Mouse (Mus musculus) naive thymus-derived CD4-positive, alpha-beta T cell, adult 2 months (primary cell): ENCODE measurements around the gene Nfat5.
A peak's percentile ranks its signal among the peaks of the same experiment; 100 is the strongest.

Experiments
- DNase-seq: peaks from one replicate; pipeline ENCODE4 v3.0.0-alpha.2; 2011; ENCODE audit warnings: low read depth

Gene Nfat5

GRCm38 (mm10) chr8:107292928-107293601 lies at the start of gene Nfat5:
Gene Nfat5 (plus strand): TSS chr8:107293470.
- DNase-seq, result peak; percentile 99

- no peak for DNase-seq
Observed at GRCm38 (mm10) chr8:107244218-107244617, 49.1 kb upstream of the Nfat5 start.

GRCm38 (mm10) chr8:107248456-107248855 lies 44.8 kb upstream of the Nfat5 start:
- DNase-seq, result no peak

GRCm38 (mm10) chr8:107251481-107252104 lies 41.7 kb upstream of the Nfat5 start:
- no peak for DNase-seq

GRCm38 (mm10) chr8:107253121-107253520 lies 40.1 kb upstream of the Nfat5 start:
- peak; percentile 37 for DNase-seq

- DNase-seq, result peak; percentile 23
Observed at GRCm38 (mm10) chr8:107254403-107254802, 38.9 kb upstream of the Nfat5 start.

- no peak for DNase-seq
Observed at GRCm38 (mm10) chr8:107254951-107255457, 38.3 kb upstream of the Nfat5 start.

- no peak for DNase-seq
Observed at GRCm38 (mm10) chr8:107257223-107257622, 36.0 kb upstream of the Nfat5 start.

GRCm38 (mm10) chr8:107260120-107260519 lies 33.1 kb upstream of the Nfat5 start:
- DNase-seq, result no peak

- DNase-seq, result no peak
Observed at GRCm38 (mm10) chr8:107261172-107261571, 32.1 kb upstream of the Nfat5 start.

GRCm38 (mm10) chr8:107262046-107262705 lies 31.1 kb upstream of the Nfat5 start:
- no peak for DNase-seq

- no peak for DNase-seq
Observed at GRCm38 (mm10) chr8:107265811-107266210, 27.5 kb upstream of the Nfat5 start.

- DNase-seq, result no peak
Observed at GRCm38 (mm10) chr8:107268501-107268900, 24.8 kb upstream of the Nfat5 start.

- no peak for DNase-seq
Observed at GRCm38 (mm10) chr8:107269191-107269590, 24.1 kb upstream of the Nfat5 start.

GRCm38 (mm10) chr8:107269617-107270139 lies 23.6 kb upstream of the Nfat5 start:
- no peak for DNase-seq

GRCm38 (mm10) chr8:107270287-107270686 lies 23.0 kb upstream of the Nfat5 start:
- no peak for DNase-seq

- no peak for DNase-seq
Observed at GRCm38 (mm10) chr8:107270751-107271150, 22.5 kb upstream of the Nfat5 start.

GRCm38 (mm10) chr8:107277323-107277883 lies 15.9 kb upstream of the Nfat5 start:
- DNase-seq, result no peak

- no peak for DNase-seq
Observed at GRCm38 (mm10) chr8:107278571-107278970, 14.7 kb upstream of the Nfat5 start.

GRCm38 (mm10) chr8:107286686-107287085 lies 6.6 kb upstream of the Nfat5 start:
- DNase-seq, result no peak

GRCm38 (mm10) chr8:107287522-107287921 lies 5.7 kb upstream of the Nfat5 start:
- no peak for DNase-seq

- no peak for DNase-seq
Observed at GRCm38 (mm10) chr8:107291171-107291601, 2.1 kb upstream of the Nfat5 start.
